Mouse (Mus musculus): ENCODE measurements at regions not wholly inside any gene's neighbourhood (a gene's known extent, or its start where the extent isn't known, plus 50 kb on each side); places are given as distances from the start of the nearest gene placed in this dataset.
A peak's percentile ranks its signal among the peaks of the same experiment; 100 is the strongest.
"Not testable (repeated sequence)": the region's sequence is repeated elsewhere in the genome, so short reads cannot be mapped to it uniquely, and the experiment has no call there.

DNA sequence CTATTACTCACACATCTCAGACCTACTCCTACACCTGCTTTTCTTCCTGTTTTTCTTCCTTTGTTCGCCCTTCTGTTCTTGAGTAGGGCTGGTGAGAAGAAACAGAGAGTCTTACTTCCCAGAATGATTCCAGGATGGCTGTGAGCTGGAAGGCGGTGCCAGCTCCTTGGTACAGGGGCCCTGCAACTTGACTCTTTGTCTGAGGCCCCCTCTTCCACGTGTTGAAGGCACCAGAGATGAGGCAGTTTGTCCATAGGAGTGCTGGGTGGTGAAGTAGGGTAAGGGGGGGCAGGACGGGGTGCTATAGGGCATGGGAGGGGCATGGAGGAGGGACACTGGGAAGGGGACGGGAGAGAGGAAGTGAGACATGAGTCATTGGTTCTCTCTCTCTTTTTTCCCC lies 60.8 kb downstream of the Dmrta2 start:
- DNase-seq: no peak

DNA sequence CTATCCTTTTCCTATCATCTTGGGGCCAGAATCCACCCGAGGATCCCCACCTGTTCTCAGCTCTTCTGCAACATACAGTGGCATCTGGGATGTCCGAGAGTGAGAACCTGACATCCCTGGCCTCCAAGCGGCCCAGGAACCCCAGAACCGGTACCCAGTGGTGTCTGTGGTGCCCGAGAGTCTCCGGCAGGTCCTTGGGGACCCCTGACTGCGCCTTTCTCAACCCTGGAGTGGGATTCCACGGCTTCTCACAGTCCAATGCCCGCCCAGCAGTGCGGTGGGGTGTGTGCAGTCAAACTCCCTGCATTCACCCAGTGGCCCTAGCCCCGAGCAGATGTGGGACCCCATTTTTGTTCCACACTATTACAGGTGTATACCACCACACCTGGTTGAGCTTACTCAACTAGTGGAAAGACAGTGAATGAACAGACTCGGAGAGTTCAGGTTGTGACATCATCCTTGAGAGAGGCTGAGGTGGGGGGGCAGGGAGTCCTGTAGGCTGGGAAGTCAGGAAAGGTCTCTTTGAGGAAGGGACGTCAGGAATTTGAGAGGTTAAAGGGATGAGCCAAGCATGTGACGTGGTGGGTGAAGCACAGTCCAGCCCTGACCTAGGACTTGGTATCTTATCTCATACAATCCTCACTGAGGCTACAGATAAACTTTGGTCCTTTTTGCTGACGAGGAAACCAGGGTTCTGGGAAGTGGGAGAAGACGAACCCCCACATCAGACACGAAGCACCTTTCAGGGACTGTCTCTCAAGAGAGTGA lies 67.2 kb downstream of the Dmrta2 start:
- DNase-seq: no peak

DNA sequence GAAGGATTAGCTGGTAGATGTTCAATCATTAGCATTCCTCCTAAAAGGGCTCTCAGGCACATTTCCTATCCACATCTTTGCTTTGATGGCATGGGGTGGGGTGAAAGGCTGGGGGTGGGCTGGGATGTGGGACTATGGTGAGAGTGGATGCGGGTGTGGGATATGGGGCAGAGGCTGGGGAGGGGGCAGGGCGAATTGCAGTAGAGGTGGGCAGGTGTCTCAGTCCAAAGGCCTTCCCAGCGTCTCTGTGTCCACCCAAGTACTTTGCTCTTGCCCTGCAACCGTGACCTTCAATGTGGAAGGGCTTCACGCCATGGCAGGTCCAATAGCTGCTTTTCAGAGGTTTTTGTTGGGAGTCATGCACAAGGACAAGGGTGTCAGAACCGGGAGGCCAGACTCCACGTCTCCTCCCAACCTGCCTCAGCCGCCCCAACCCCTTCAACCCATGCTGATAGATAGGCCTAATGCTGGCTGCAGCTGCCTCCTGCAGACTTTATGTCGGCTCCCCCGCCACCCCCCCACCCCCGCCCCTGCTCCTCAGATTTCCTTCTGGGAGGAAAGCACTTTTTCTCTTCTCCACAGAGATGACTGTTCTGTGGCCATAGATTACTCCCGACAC lies 67.9 kb downstream of the Dmrta2 start:
- no peak for DNase-seq

DNA sequence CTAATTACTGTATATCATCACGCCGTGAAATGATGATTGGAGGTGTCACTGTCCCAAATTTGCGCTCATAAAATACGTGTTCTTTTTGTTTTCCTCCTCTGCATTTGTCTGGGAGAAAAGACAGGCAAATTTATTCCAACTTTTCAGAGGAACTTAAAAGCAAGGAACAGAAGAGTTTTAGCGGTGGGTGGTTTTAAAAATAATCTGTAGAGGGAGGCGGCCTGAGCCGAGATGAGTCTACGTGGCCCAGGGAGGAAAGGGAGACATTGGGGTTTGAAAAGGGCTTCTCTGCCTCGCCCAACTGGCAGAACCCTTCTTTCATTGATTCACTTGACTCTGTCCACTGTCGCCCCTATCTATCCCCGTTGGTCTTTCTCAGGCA lies 68.4 kb downstream of the Dmrta2 start:
- DNase-seq: no peak

DNA sequence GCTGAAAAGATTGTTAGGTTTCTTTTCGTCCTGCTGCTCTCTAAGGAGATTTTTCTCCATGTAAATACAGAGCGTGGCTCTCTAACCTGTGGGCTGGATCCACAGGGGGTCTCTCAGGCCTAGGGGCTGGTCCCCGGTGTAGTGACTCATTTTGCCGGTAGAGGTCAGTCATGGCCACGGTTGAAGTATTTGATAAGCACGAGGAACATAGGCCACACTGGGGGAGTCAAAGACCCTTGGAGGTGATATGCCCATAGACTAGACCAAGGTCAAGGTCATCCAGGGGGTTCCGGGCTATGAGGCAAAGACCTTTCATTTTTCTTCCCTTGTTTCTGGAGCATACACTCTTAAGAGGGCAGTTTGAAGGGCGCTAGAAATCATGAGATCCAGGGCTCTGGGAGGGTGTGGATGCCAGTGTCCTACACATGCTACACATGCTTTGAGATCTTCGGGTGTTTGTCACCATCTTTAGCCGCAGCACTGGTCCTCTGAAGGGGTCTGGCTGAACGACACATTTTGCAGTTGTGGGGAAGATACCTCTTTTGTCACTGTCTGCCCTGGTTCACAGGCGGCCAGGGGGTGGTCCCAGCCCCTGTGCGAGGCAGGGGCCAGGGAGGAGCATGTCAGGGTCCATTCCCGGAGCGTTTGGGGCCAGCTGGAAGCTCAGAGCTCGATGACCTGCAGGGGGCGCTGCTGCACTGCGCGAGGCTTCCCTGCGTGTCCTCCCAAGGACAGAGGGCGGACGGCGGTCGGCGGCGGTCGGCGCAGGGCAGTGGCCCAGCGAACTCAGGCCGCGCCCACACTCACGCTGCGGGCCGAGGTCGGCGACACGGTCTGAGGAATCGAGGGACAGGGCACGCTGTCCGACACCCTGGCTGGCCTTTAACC lies 72.8 kb downstream of the Dmrta2 start:
- peak; percentile 86 for DNase-seq

DNA sequence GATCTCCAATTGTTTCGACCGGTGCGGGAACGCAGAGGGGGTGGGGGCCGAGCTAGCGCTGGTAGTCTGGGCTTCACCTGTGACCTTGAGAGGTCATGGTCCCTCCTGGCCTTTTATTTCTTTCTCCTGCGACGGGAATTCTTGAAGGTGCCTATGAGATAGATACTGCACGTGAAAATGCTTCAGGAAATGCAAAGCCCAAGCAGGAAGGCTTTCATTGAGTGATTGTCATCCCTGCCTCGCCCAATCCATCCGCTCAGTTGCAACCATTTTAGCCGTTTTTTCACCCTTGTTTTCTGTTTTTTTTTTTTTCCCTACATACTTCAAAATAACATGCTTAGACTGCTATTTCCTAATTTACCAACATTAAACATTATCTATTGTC lies 73.4 kb downstream of the Dmrta2 start:
- DNase-seq: no peak

DNA sequence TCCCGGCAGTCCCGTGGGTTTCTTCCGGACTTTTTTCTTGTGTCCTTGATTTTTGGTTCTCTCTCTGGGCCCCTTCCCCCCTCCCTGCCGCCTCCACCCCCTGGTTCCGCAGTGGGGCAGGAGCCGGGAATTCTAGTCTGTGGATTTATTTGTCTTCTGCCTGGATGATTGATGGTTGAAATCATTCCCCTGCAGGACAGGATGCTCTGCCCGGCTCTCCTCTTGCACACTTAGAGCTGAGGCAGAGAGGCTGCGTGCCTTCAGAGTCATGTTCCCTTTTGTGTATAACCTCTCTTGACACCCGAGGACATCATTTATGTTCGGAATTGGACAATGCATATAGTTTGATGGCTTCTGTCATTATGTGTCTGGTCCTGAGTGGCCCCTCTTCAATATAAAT lies 74.0 kb downstream of the Dmrta2 start:
- no peak for DNase-seq

DNA sequence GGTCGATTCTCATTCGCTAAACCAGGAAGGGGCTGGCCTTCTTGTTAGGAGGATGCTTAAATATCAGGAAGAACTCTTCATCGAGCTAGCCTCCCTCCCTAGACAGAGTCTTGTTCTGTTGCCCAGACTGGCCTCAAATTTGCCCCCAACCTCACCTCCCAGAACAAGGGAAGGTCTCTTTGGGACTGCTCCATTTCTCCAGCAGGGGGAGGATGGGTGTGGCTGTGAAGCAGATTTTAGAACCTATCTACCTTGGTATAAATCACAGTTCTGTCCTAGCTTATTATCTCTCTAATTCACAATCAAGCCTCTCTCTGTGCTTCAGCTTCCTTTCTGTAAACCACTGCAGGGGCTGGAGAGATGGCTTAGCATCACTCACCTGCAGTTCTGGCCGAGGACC lies 75.1 kb downstream of the Dmrta2 start:
- no peak for DNase-seq

DNA sequence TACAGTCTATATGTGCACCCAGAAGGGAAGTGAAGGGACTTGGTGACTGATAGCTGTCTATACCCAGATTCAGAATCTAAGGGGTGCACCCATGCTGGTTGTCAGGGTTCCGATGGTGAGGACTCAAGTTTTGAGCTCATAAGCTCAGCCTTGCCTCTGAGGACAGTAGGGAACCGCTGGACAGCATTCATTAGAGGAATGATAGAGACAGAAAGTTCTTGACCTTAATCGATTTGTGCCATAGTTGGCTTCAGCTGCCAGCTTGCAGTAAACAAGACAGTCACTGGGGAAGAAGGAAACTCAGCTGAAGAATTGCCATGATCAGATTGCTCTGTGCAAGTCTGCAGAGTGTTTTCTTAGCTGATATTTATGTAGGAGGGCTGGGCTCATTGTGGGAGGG lies 96.0 kb downstream of the Dmrta2 start:
- DNase-seq: no peak

DNA sequence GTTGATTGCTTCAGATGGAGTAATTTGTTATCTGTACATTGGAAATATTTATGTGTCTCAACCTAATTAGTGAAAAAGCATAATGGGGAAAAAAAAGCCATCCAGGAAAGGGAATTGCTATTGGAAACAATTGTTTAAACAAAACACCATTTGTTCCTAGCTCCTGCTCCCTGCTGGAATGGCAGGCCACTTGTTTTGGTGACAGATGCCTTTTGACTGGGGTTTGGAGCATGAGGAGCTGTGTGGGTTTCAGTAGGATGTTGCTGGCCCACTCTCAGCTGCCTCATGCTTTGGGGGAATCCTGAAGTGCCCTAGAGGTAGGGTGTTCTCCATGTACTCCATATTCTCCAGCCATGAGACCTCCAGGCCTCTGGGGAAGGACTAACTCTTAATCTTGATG lies 105.5 kb downstream of the Dmrta2 start:
- DNase-seq: no peak

DNA sequence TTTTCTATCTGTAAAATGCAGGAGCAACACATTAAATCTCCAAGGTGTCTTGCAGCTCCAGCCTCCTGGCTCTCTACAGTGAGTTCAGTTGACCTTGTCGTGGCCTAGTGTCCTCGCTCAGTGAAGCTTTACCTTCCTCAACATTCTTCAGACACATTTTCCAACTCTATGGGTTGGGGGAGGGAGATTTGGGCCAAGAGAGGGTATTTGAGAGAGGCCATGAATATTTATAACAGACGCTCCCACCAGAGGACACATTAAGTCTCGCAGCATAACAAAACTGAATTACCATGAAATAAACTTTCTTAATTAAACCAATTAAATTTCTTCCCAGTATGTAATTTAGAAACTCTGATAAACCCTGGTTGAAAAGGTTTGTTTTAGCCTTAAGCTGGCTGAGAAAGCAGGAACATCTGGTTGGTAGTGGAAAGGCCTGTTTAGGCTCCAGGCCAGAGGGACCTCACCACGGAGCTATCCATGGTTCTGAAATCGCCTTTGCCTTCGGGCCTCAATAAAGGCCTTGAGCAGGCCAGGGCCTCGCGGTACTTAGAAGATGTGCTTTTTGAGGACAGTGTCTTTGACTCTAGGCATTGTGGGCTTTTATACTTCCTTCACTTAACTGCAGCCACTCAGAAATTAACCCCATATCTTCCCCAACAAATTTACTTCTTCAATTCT lies 109.9 kb downstream of the Dmrta2 start:
- DNase-seq: peak; percentile 74

DNA sequence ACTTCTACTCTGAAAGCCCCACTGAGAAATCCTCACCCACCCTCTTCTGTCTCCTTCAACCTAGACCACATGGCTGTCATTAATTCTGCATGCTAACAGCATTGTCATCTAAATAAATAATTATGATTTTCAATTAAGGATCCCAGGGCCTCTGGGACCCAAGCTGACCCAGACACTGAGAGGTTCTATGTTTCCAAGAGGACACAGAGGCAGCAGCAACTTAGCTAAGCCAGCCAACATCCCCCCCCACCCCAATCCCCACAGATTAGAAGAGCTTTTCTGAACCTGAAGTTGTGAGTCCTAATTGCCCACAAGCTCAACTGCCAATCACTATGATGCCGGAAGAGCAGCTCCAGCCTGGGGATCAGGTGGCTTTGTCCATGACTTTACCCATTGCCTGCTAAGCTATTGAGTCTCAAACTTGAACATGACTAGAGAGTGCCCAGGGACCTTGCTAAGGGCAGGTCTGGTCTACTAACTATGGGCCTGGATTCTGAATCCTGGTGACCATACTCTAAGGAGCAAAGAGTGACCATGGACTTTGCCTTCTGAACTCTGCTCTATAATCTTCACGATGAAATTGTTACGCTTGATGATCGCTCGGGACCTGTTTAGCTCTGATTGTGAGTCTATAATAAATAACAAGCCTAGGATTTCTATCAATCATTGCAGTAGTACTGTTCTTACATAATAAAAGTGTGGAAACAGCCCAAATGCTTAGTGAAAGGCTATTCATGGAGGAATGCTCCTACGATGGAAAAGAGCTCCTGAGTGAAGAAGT lies 115.4 kb downstream of the Dmrta2 start:
- no peak for DNase-seq

DNA sequence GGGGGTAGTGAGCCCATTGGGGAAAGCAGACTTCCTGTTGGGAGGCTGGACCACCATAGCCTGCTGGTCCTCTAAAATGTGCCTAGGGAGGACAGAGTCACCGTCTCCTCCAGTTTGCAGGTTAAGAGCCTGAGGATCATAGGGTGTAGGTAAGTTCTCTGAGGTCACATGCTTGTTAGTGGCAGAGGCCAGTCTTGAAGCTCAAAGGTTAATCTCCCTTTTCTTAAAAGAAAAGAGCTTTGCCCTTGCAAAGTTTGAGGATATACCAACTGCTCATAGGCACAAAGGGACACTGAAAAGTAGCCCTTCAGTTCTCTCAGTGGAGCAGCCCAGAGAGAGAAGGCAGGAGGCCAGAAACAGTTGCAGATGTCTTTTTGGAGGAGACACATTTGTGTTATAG lies 116.7 kb downstream of the Dmrta2 start:
- no peak for DNase-seq

DNA sequence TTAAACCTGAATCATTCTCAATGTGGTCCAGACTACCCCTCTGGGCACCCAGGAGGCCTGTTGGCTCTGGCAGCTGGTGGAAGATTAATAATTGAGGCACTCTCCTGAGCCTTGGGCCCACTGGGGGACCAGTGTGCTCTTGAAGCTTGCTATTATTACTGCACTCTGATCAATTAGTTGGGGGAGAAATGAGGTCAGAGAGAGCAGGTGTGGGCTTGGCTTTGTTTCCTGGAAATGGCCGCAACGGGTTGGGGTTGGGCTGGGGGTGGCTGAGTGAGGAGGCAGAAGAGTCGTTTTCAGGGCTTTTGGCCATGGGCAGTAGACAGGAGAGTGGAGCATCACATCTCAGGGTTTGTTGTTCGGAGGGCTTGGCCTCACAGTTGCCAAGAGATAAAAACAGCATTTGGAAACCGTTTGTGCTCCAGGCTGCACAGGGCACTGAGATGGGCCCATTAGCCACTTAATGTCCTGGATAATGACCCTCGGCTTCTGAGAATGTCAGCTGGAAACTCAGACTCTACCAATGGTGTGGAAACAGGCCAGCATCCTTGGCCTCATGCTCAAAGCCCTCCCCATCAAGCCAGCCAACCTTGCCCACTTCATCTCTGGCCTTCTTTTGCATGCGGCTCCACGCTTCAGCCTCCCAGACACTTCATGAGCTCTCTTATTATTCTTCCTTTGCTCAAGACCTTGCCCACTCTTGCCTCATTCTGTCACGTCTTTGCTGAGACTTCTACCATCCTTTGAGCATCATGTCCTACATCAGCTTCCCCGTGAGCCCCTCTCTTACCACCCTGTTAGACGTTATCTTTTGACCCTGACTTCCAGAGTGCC lies 118.1 kb downstream of the Dmrta2 start:
- DNase-seq: no peak

DNA sequence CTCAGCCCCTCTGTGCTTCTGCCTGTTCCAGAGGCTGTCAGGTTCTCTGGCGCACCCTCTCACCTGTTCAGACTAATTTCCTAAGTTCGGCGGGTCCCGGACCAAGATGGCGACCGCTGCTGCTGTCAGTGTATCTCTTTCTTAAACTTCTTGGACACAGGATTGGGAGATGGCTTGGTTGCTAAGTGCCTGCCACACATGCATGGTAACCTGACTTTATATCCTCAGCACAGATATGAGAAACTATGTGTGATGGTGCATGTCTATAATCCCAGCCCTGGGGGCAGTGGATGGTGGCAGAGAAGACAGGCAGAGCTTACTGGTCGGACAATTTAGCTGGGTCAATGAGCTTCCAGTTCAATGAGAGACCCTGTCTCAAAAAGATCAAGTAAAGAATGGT lies 126.3 kb downstream of the Dmrta2 start:
- DNase-seq: not testable (repeated sequence)

DNA sequence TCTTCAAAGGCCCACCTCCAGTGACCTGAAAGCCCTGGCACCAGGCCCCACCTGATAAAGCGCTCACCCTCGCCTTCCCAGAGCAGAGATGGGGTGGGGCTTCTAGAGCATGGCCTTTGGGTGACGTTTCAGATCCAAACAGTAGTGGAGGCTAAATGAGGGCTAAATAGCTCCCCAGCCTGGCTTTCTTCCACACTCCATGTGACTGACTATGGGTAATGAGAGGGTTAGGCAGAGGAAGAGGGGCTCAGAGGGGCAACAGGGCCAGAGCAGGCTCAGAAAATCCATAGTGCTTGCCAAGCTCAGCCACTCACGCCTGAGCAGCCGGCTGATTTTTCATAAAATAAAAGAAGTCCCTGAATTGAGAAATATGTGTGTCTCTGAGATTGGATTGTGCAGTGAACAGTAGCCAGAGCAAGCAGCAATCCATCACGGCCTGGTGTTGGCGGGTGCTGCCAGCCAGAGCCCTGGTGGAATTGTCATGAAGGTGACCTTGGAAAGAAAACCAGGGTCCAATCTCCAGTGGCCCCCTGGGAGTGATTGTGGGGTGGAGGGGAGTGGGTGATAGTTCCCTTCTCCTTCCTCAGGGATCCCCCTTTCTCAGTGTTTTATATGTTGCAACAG lies 128.9 kb downstream of the Dmrta2 start:
- no peak for DNase-seq

DNA sequence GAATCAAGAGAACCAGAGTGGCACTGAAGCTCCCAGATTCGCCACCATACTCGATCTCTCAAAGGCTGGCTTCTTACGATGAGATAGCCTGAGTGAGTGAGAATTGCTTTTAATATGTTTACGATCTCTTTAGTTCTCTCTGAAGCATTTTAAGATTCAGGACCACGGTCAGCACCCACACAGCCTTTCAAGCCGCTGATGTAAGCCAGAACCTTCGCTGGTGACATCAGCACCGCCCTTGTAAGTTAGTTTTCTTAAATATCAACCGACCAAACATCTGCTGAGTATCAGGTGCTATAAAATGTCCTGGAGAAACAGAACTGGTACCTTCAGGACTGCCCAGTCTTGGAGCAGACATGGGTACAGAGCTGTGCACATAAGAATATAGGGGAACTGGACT lies 141.6 kb downstream of the Dmrta2 start:
- peak; percentile 23 for DNase-seq

DNA sequence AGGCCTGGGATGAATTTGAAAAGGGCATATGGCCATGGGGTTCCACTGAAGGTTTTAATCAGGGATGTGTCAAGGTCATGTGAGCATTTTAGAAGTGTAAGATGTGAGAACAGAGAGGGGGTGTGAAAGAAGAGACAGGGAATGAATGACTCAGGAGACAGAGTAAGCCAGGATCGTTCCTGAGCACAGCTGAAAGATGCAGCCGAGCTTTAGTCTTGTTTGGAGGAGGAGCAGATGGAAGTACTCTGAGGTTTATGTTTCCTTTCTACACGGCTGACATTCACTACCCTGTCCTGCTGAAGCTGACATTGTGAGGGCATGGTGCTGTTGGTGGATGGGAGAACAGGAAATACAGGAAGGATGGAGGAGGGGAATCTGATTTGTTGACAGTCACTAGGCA lies 142.0 kb downstream of the Dmrta2 start:
- DNase-seq: no peak

DNA sequence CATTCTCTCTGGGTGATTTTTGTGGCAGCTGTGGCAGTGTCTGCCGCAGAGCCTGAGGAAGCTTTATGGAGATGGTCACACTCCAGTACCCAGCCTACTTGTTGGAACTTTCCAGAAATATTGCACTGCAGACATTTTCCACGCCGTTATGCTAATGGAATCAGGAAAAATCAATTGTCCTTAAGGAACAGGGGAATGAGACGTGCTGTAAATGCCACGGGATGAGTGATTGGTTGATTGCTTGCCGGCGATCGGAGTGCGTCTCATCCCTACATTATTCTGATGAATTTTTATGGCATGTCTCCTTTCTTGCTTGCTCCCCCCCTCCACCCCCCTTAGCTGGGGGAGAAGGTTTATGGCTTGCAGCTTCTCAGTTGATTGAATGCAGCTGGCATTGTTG lies 142.9 kb downstream of the Dmrta2 start:
- no peak for DNase-seq

DNA sequence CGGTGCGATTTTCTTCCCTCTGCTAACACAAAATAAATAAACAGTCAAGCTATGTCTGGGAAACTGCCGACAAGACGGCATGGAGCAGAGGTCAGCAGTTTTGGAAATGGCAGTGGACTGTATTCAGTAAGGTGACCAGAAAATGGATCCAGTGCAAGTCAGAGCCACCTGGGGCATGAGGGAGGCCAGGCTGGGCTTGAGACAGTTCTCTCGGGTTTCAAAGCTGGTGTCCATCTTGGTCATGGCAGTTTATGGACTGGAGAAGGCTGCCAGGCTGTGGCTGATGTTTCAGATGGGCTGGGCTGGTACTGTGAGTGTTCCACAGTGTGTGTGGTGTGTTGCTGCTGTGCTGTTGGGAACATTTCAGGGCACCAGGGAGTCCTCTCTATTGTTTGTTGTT lies 143.6 kb downstream of the Dmrta2 start:
- DNase-seq: no peak
